Mouse (Mus musculus) stomach, embryonic 16.5 days (tissue): ENCODE measurements around the gene Dnajc4. TPM values are rescaled to one million over a fixed set of nuclear protein-coding genes. Genes with fewer than 3 reads are reported as not detected.

ENCODE experiments used
- ATAC-seq: fragments of 200-750 bp; cut with Nextera tagmentation; 2 replicates; pipeline ENCODE4 v1.8.0; 2017; ENCODE audit warnings: moderate number of reproducible peaks, moderate TSS enrichment; ENCODE audit not compliant: insufficient read depth, low FRiP score
- H3K27ac ChIP-seq: fragments of 300-500 bp; sonication (generic); 2 replicates; pipeline ENCODE4 v1.5.1; 2014; ENCODE audit warnings: low read length
- H3K27me3 ChIP-seq: fragments of 300-500 bp; sonication (generic); 2 replicates; pipeline ENCODE4 v1.6.1; 2014; ENCODE audit warnings: low read length, control low read depth, mixed read lengths; ENCODE audit not compliant: control insufficient read depth, insufficient read depth
- H3K36me3 ChIP-seq: fragments of 300-500 bp; sonication (generic); 2 replicates; pipeline ENCODE4 v1.6.1; 2014; ENCODE audit warnings: low read length; ENCODE audit not compliant: control insufficient read depth, insufficient read depth
- H3K4me1 ChIP-seq: fragments of 300-500 bp; sonication (generic); 2 replicates; pipeline ENCODE4 v1.6.1; 2014; ENCODE audit warnings: low read length, control low read depth, mixed read lengths; ENCODE audit not compliant: control insufficient read depth, insufficient read depth
- H3K4me2 ChIP-seq: fragments of 300-500 bp; sonication (generic); 2 replicates; pipeline ENCODE4 v1.6.1; 2014; ENCODE audit warnings: low read depth, low read length, mixed read lengths
- H3K4me3 ChIP-seq: fragments of 300-500 bp; sonication (generic); replicated peaks from 2 replicates; pipeline ENCODE4 v1.5.1; 2014; ENCODE audit warnings: mild to moderate bottlenecking, low read length
- H3K9ac ChIP-seq: fragments of 300-500 bp; sonication (generic); 2 replicates; pipeline ENCODE4 v1.6.1; 2014; ENCODE audit warnings: low read length
- H3K9me3 ChIP-seq: fragments of 300-500 bp; sonication (generic); replicated peaks from 2 replicates; pipeline ENCODE4 v1.6.1; 2016; ENCODE audit warnings: low read length, control low read depth; ENCODE audit not compliant: control insufficient read depth
- WGBS: fragments of 180-500 bp; shearing (Covaris S2); extraction: QIAGEN DNeasy Blood & Tissue Kit; methylation state at CpG from one replicate; pipeline ENCODE4 v1.1.7; 2014; 5-methylcytosine and 5-hydroxymethylcytosine counted together
- polyA plus RNA-seq: library from polyadenylated mRNA; unstranded; fragments of >200 nt; fragmentation: Nextera tagmentation; extraction: Ambion mirVana; gene quantifications from 2 replicates; pipeline ENCODE4 v1.2.1, GENCODE M21; 2015

The Dnajc4 gene
- polyA plus RNA-seq, 1 experiment from 2014 or later, result 28.8 TPM

GRCm38 (mm10) chr19:6979486-6980380, 12.6 kb downstream of the Dnajc4 start:
- Histone ChIP-seq H3K27me3 (no peaks in the 10 kb centered on the region), H3K4me1 (peaks cover 38% of the 10 kb centered on the region), H3K27ac (peak overlapping the region; percentile 90), H3K4me2 (peak overlapping the region; percentile 89), H3K4me3 (peak overlapping the region; percentile 68), H3K9ac (peak overlapping the region; percentile 94), H3K36me3 (0 out of 2 replicates have a peak, but pooled peaks cover 1% of the 10 kb centered on the region), H3K9me3 (no peaks in the 10 kb centered on the region)
- under 1% methylated on average over 58 of the region's 59 CpGs for WGBS
- peak; percentile 93 for ATAC-seq

- H3K4me3 ChIP-seq, result peak overlapping the region; percentile 68
- no peaks in the 10 kb centered on the region for H3K9me3 ChIP-seq
- H3K27ac ChIP-seq, result peak overlapping the region; percentile 84
- no peaks in the 10 kb centered on the region for H3K36me3 ChIP-seq
- peak overlapping the region; percentile 84 for H3K9ac ChIP-seq
- no peaks in the 10 kb centered on the region for H3K27me3 ChIP-seq
- WGBS, result 4% methylated on average over 11 of the region's 11 CpGs
- ATAC-seq, result no peak
- H3K4me2 ChIP-seq, result peak overlapping the region; percentile 89
- peaks cover 39% of the 10 kb centered on the region for H3K4me1 ChIP-seq
These were observed 13.3 kb downstream of the Dnajc4 start for GRCm38 (mm10) chr19:6979001-6979479.

- Histone ChIP-seq H3K9me3 (no peaks in the 10 kb centered on the region), H3K36me3 (no peaks in the 10 kb centered on the region), H3K4me3 (peak overlapping the region; percentile 68), H3K9ac (peak overlapping the region; percentile 84), H3K27me3 (no peaks in the 10 kb centered on the region), H3K4me1 (peaks cover 43% of the 10 kb centered on the region), H3K27ac (peak overlapping the region; percentile 84), H3K4me2 (peak overlapping the region; percentile 89)
- no peak for ATAC-seq
- WGBS, result 32% methylated on average over 3 of the region's 3 CpGs
These were observed 13.8 kb downstream of the Dnajc4 start for GRCm38 (mm10) chr19:6978639-6978974.

GRCm38 (mm10) chr19:6977759-6978638, 14.4 kb downstream of the Dnajc4 start:
- no peaks in the 10 kb centered on the region for H3K36me3 ChIP-seq
- 73% methylated on average over 13 of the region's 13 CpGs for whole genome bisulfite sequencing
- peak overlapping the region; percentile 84 for H3K27ac ChIP-seq
- ATAC-seq, result no peak
- H3K4me2 ChIP-seq, result peak overlapping the region; percentile 89; the same call in 1 of the 2 replicates
- H3K9me3 ChIP-seq, result no peaks in the 10 kb centered on the region
- H3K27me3 ChIP-seq, result no peaks in the 10 kb centered on the region
- H3K9ac ChIP-seq, result peak overlapping the region; percentile 84
- peak overlapping the region; percentile 68 for H3K4me3 ChIP-seq
- peaks cover 44% of the 10 kb centered on the region for H3K4me1 ChIP-seq

- Histone ChIP-seq H3K4me1 (peaks cover 55% of the 10 kb centered on the region), H3K36me3 (no peaks in the 10 kb centered on the region), H3K9ac (peak within 1 kb of the TSS; percentile 89), H3K9me3 (no peaks in the 10 kb centered on the region), H3K4me2 (peak within 1 kb of the TSS; percentile 92), H3K27me3 (no peaks in the 10 kb centered on the region), H3K27ac (peak within 1 kb of the TSS; percentile 97), H3K4me3 (peak within 1 kb of the TSS; percentile 75)
- WGBS, result under 1% methylated on average over 16 of the region's 16 CpGs
- ATAC-seq, result no peak
These were observed 16.5 kb downstream of the Dnajc4 start, which contains the start of gene Plcb3 for GRCm38 (mm10) chr19:6975537-6976521. Gene Plcb3, minus strand, starts transcription at chr19:6976470.

- Histone ChIP-seq H3K36me3 (no peaks in the 10 kb centered on the region), H3K27me3 (no peaks in the 10 kb centered on the region), H3K4me1 (peaks cover 66% of the 10 kb centered on the region), H3K27ac (peak within 1 kb of the TSS; percentile 97), H3K9ac (peak within 1 kb of the TSS; percentile 89), H3K4me3 (peak within 1 kb of the TSS; percentile 75), H3K4me2 (peak within 1 kb of the TSS; percentile 92), H3K9me3 (no peaks in the 10 kb centered on the region)
- peak; percentile 67 for ATAC-seq
- WGBS, result under 1% methylated on average over 60 of the region's 84 CpGs
These were observed 17.9 kb downstream of the Dnajc4 start, which contains the start of gene Ppp1r14b for GRCm38 (mm10) chr19:6974211-6975205. Gene Ppp1r14b, plus strand, starts transcription at chr19:6974968.

- H3K9ac ChIP-seq, result peak overlapping the region; percentile 89
- H3K4me1 ChIP-seq, result peaks cover 60% of the 10 kb centered on the region
- H3K9me3 ChIP-seq, result no peaks in the 10 kb centered on the region
- H3K4me2 ChIP-seq, result peak overlapping the region; percentile 92
- H3K27ac ChIP-seq, result peak overlapping the region; percentile 97
- no peak for ATAC-seq
- 32% methylated on average over 12 of the region's 12 CpGs for WGBS
- no peaks in the 10 kb centered on the region for H3K27me3 ChIP-seq
- peak overlapping the region; percentile 75 for H3K4me3 ChIP-seq
- no peaks in the 10 kb centered on the region for H3K36me3 ChIP-seq
These were observed 18.7 kb downstream of the Dnajc4 start for GRCm38 (mm10) chr19:6973581-6974190.
